Mouse (Mus musculus): ENCODE measurements around the gene Ngef.

Ngef gene

DNA sequence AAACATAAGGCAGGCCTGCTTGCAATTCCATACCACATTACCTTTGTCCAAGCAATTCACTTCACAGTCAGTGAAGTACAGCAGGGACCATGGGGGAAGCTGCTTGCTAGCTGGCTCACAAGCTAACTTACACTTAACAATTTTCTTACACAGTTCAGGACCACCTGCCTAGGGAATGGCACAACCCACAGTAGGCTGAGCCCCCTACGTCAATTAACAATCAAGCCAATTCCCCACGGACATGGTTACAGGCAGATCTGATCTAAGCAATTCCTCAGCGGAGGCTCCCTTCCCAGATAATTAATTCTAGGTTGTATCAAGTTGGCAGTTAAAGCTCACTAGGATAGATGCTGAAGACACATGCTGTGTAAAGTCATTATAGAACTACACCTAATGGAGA lies 10.7 kb downstream of the Ngef start:
- DNase-seq = no peak

DNA sequence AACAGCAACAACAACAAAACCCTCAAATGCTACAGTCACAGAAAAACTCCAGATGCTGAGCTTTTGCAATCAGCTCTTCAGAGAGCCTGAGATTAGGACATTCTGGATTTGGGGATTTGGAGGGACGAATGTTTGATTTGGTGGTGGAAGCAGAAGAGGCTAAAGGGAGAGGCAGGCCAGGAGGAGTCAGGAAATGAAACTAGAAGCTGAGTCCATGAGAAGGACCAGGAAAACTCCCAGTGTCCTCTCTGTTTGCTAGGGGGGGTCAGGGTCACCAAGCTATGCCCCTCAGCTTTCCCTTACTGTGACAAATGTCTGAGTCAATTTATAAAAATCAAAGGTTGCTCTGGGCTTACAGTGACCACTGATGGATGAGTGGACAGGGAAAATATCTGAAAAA lies 20.1 kb downstream of the Ngef start:
- DNase-seq = no peak

DNA sequence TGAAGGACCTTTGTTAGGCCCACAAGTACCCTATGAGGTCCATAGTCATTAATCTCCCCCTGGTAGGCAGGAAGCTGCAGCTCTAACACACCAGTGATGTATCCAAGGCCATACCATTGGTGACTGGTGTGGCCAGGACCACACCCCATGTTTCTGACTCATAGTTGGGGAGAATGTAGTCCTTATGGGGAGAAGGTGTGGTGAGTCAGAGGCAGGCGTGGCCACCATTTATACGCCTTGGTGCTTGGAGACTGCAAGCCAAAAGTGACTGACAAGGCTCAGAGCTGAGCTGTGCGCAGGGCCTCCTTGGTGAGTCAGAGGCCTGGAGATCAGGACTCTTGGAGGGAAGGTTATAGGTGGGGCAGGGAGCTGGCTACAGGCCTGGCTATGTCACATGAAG lies 22.7 kb downstream of the Ngef start:
- DNase-seq = no peak

DNA sequence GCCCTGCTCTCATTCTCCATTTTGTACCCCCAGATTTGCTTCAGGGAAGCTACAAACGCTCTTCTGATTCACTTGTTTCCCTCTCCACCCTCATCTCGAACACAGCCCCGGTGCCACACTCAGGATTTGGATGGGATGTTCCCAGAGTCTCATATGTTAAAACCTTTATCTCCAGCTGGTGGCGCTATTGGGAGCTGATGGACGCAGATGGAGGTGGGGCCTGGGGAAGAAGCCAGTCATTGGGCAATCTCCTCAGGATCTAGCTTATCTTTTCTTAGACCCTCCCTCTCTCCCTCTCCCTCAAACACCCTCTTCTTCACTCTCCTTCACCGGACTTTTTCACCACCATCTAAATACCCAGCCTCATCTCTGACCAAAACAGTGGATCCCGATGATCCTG lies 32.1 kb downstream of the Ngef start:
- peak; percentile 30 for DNase-seq

DNA sequence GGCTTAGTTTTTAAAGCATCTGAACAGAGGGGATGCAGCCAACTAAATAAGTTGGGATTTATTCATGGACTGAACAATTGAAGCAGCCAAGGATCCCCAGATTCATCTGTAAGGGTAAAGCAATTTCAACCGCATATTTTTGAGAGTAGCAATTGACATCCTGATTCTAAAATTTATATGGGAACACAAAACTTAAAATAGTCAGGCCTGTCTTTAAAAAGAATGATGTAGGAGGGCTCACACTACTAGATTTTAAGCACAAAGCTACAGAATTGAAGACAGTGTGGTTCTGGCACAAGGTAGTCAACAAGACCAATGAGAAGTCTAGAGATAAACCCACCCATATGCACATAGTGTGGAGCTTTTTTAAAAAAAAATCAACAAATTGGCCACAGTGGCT lies 36.7 kb downstream of the Ngef start:
- DNase-seq = no peak

DNA sequence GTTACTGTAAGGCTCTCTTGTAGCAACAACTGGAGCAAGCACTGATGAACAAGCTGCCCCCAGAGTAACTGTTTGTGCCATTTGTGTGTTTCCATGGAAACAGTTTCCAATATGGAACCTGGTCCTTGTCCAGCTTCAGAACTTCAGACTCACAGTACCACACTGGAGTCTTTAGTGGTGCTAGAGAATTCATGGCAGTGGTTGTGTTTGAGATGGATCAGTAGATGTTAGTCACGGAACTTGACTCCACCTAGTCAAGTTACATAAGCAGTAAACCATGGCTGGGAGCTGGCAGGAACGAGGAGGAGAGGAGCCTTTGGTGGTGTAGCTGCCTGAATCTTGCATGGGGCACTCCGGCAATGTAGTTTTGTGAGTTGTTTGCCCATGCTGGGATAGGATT lies 39.6 kb downstream of the Ngef start:
- no peak for DNase-seq

DNA sequence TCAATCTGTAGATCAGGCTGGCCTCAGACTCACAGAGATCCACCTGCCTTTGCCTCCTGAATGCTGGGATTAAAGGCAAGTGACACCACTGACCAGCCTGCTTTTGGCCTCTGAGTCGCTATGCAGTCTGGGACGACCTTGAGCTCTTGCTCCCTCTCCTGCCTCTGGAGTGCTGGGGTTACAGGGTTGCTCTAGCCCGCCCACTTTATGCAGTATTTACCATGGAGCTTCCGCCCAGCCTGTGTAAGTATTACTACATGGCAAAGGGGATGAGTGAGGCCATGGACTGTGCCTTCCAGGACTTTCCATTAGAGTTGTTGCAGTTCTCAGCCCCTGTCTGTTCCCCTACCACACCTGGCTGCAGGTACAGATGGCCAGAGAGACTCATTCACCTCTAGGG lies 41.3 kb downstream of the Ngef start:
- DNase-seq = no peak

DNA sequence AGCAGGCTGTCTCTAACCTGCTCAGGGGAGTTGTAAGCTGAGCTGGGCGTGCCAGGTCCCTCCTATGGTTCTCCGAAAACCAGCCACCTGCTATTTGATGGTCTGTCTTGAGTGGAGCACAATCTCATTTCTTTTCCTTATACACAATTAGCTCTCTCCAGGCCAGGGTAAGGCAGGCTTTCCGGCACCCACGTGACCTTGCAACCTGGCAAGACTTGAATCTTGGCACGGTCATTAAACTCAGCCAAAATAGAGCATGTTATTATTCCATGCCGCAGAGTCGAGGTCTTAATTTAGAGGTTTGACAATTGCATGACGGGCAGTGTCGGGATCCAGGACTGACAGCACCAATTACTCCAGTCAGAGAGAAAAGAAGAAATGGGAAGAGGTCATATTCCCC lies 46.5 kb downstream of the Ngef start:
- no peak for DNase-seq

DNA sequence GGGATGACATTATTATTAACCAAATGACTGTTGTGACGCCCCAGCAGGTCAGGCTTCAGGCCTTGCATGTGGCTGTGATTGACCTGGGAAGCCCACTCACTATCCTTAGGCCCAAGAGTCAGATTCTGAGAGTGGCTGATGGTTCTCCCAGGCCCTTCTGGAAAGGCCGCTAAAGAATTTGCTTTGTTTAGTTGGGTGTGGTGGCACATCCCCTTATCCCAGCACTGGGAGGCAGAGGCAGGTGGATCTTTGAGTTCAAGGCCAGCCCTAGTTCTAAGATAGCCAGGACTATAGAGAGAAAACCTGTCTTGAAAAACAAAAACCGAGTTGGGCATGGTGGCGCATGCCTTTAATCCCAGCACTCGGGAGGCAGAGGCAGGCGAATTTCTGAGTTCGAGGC lies 48.6 kb downstream of the Ngef start:
- no peak for DNase-seq

DNA sequence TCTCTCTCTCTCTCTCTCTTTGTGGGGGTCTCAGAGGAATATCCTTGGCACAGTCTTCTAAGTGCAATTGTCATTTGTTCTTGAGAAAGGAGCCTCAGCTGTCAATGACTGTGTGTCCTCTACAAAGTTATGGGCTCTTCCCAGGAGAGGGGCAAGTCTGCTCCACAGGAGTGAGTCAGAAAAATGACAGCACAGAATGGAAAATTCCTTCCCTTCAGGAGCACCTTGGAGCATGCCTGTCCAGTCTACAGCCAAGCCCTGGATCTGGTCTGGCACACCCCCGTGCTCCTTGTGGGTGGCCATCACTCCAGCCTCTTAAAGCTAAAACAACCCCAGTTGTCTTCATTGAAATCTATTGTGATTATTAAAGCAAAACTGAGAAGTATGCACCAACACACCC lies 52.1 kb downstream of the Ngef start:
- DNase-seq = no peak

DNA sequence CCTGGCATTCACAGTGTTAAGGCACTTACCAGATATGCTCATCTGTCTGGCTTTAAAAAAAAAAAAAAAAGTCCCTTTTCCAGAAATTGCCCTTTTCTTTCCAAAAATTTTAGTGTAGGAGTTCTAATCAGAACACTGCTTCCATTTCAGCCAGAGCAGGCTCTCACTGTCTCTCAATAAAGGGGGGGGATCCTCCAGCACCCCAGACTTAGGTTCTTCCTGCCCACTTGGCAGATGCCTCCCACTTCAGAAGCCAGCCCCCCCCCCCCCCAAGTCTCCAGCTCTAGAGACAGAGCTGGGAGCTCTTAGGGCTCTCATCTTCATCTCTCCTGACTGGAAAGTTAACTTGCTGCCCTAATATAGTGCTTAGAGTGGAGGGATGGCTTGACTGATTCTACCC lies 53.2 kb downstream of the Ngef start:
- DNase-seq = no peak

DNA sequence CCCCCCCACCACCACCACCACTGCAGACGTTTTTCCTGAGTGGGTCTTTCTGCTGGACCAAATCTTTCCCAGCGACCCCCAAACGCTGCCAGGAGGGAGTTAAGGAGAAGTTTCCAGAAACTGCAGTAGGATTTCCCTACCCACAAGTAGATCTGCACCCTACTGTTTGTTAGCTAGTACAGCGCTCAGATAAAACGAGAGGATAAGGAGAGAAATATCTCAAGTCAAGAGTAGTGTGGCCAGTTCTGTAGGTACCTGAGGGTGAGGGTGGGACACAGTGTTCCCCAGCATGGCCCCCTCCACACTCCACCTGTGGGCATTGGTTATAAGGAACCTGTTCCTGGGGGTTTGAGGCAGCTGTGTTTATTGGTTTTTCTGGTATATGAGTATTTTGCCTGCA lies 62.8 kb downstream of the Ngef start:
- no peak for DNase-seq

DNA sequence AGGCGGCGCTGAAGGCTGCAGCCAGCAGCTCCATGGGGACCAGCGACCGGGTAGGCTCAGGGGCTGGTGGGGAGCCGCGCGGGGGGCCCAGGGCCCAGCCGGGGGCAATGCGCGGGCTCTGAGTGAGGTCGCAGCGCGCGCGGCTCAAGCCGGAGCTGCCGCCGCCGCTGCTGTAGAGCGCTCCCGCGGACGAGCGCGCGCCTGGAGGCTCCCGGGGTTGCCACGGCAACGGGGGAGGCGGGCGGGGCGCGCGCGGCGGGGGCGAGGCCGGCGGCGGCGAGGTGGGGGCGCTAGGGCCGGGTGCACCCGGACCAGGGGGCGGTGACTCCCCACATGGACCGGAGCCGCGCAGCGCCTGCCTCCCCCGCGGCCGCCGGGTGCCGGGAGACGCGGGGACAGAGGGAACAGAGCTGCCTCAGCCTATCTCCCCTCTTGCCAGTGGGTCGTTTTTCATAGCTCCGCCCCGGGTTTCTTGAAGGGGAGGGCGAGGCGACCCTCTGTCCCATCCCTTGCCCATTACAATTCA lies 63.4 kb downstream of the Ngef start:
- DNase-seq = peak; percentile 53

DNA sequence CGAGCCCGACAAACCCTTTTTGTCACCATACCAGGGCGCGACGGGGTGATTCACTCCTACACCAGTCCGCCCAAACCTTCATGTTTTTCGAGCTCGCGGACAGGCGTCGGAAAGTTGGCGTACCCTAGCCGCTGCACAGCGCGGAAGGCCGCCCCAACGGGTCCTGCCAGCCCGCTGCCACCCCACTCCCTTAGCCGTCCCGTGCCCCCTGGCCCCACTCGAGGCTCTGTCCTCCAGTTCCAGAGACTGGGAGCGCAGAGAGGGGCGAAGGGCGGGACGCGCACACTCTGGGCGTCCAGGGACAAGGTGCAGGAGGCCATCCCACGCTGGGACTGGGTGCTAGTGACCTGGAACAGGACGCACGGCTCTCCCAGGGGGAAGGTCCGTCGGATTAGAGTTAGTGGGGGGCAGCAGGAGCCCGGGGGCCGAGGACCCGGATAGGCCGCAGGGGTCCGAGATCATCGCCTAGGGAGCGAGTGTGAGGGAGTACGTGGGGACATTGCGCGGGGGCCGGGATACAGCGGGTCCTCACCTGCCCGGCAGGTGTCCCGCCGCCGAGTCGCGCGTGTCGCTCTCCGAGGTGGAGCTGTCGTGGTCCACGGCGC lies 64.0 kb downstream of the Ngef start, which contains the start of gene Neu2:
Neu2 (plus strand) TSS at position 329 of the 605 bp plus-strand sequence.
- no peak for DNase-seq

DNA sequence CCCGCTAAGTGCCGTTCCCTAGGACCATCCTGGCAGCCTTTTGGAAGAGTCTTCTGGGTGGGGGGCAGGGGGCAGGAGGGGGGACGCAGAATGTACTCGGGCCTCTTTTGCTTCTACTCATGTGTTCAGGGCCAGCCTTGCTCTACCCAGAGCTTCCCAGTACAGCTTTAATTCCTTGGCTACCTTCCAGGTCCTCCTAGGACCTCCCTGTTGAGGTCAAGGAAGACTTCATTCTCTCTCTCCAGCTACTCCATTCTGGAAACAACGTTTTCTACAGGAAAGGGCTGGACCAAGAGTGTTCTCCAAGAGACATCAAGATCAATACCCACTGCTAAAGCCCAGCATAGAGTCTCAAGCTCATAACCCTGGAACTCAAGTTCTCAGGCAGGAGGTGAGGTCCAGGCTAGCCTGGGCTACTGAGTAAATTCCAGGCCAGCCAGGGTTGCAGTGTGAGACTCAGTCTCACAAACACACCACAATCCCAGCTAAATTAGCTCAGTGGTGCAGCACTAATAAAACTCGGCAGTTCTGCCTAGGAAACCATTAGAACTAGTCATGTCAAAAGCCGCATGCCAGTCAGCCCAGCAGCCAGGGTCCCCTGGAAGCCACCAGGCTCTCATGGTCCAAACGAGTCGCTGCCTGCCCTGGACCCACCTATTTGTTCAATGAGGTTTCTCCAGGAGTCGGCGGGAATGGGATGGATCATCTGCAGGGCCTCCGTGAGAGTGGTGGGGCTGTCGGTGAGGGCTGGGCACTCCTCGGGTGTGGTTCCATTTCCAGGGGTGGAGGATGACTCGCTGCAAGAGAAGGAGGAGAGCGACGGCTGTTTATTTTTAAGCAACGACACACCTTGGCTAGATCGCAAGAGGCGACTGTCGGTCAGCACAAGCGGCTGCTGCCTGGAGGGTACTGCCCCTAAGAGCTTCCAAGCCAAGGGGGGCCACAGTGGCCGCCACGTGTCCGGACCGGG lies 64.8 kb downstream of the Ngef start:
- no peak for DNase-seq

DNA sequence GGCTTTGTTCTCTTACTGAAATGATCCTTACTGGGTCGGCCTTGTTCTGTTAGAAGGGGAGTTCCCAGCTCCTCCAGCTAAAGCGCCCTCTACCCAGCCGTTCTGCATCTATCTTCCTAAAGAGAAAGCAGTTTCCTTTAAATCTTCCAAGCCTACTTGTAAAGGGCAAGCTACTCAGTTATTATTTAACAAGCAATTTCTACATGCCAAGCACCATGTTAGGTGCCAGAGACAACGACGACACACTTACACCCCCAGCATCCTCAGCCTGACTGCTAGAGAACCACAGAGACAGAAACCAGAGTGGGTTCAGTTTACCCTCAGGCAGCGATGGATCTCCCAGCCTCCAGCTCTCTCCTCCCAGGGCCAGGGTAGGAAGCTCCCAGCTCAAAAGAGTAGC lies 65.8 kb downstream of the Ngef start:
- no peak for DNase-seq

DNA sequence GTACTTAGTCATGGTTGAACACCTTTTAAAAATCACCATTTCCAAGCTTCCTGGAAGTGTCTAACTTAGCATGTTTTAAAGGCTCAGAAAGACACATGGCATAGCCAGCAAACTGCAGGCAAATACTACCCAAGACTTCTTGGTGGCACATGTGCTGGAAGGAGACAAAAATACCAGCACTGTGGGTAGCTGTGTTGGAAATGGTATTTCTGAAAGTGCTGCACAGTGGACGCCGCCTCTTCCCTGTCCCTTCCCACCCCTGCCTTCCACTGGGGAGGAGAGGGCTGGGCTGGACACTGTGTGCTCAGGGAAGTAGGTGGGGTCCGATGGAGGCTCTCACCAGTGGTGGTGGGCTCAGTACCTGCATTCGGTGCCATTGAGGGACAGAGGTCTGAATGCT lies 68.1 kb downstream of the Ngef start:
- no peak for DNase-seq

DNA sequence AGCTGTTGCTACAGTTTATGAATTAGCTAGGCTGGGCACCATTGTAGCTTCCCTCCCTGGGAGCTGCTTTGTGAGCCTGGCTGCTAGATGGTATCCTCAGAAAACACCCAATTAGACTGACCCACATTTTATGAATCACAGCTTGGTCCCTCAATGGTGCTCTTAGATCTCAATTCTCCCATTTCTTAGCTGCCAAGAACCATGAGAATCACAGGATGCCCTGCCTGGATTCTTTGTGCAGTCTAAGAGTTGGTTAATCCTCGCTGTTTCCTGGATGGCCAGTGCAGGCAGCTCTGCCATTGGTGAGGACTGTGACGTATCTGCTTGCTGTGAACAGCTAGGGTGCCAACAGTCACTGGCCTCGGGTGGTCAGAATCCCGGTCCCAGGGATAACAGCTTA lies 80.1 kb downstream of the Ngef start:
- DNase-seq = no peak

DNA sequence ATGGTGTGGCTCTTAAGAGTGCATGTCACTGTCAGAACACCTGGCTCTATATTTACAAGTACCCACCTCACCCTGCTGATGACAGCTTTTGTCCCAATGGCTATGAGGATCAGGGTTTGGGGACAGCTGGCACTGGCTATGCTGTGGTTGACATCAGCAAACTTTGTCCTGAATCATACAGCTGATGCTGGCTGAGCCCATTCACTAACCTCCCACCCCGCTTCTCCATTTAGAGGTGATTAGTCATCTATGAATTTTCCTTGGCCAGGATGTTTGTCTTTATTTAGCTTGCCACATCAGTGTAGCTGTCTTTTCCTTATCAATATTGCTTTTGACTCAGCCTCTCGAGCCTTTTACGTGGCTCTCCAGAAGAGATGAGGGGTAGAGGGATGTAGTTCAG lies 81.4 kb downstream of the Ngef start:
- DNase-seq = no peak

DNA sequence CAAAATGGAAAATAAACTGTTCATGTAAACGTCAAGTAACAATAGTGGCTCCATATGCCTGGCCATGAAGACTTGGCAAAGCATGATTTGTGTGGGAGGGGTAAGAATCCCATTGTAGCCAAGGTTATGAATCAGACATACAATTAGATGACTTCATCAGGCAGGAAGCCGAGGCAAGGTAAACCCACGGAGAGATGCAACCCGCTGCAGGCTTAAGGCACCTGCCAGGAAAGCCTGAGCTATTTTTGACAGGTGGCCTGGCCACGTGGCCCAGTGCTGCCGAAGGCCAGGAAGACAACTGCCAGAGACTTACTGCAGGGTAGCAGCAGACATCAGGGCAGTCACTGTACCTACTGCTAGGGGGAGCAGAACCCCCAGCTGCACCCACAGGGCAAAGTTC lies 87.3 kb downstream of the Ngef start:
- peak; percentile 52 for DNase-seq

DNA sequence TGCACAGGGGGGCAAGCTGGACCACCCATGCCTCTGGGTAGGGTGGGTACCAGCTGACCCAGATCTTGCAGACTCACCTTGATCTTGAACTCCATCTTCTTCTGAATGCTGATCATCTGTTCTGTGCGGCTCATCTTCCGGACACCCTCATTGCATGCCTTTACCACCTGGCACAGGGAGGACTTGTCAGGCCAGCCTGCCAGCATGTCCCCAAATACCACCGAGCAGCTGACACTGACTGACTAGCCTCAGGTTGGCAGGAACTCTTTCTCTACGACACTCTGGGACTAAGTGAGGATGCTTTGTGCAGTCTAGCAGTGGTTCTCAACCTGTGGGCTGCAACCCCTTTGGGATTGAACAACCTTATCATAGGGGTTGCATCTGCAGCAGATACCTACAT lies 91.1 kb downstream of the Ngef start:
- no peak for DNase-seq

DNA sequence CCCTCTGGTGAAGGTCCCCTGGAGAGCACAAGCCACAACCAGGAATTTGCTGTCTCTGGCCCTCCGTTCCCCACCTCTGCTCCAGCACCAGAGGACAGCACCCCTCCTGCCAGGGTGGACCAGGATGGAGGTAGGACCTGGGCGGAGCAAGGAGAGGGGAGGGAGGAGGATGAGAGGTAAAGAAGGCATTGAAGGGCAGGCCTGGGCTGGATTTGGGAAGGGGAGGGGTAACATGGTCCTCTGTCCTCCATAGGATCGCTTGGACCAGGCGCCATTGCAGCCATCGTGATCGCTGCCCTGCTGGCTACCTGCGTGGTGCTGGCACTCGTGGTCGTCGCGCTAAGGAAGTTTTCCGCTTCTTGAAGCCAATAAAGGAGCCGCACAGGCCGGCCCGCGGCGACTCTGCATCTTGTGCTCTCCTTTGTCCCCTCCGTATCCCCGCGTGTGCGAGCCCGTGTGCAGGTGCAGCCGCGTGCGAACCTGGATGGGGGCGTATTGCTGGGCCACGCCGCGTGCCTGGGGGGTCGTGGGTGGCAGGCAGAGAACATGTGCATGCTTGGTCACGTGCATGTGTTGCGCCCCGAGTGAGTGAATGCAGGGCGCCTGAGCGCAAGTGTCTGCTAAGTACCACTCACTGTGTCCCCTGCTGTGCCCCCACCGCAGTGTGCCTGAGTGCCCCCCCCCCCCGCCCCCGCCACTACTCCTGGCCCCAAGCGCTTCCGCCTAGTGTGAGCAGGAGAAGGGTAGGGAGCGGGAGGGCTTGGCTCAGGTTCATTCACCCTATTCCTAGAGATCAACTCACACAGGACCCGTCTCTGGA lies 98.4 kb downstream of the Ngef start:
- no peak for DNase-seq

DNA sequence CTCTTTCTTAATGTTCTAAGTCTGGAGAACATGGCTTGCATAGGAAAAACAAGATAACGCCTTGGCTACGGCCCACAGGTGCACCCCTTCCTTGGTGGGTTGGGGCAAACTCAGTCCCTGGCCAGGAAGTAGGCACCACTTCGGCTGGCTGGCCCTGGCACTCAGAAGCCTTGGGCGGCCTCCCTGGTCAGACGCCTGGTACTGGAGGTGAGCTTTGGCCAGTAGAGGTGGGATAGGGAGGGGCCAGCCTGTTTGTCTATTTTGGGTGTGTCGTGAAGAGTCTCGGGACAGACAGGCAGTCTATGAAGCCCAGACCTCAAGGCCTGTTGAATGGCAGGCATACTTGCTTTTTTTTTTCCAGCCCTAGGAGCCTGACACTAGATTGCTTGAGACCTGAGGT lies 101.1 kb downstream of the Ngef start:
- no peak for DNase-seq

All from thymus, postnatal 14 days (tissue).